Mouse (Mus musculus): ENCODE measurements around the gene Lingo1.

DNA sequence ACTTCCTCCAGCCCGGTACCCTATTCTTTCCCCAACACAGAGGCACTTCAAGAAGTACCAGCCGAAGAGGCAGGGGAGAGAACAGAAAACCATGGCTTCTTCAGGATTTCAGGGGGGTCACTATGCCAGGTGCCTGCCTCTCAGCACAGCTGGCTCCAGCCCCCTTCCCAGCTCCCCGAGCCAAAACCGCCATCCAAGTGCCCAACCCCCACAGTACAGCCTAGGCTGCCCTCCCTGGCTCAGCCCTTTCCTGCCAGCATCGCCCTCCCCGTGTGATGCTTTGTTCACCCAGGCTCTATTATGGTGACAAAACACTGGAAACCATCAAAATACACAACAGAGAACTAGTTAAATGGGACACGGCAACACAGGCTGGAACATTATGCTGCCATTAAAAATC, 22.6 kb downstream of the Lingo1 start:
- TF ChIP-seq CTCF (conservative IDR thresholded peaks at IDR 0.05; ENCODE audit: insufficient read depth, insufficient read length, low read depth, low read length), result no peak
- TF ChIP-seq POLR2A (IDR thresholded peaks at IDR 0.05; ENCODE audit: low read depth, low read length), result no peak
